Comparison of ENCODE assay signal across 29 mouse cellular contexts in the genomic region with DNA sequence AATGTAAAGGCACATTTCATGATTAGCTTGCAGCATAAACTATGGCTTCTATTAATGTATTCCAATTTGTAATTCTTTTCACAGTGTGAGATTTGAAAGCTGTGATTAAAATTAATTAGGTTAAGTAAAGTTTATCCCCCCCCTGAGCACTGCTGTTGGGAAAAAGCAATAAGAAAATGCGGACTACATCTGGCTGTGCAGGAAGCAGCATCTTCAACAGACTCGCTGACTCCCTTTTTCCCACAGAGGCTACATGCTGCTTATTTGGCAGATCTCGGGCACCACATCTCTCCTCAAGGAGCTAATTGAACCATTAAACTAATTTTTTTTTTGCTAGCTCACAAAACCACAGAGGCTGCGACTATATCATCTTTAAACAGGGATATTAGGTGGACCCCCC.
A peak's percentile ranks its signal among the peaks of the same experiment; 100 is the strongest.
DNase-seq lines count a peak whose midpoint lies in the region; ATAC-seq lines count a peak whose summit lies in the region.
"Had no signal": no experiment of that assay in that cellular context is flagged by ENCODE, and none has a peak within 500 bp of the region (broad histone marks: within the 10 kb centered on the region; RNA-seq: fewer than 3 reads in every experiment).

No protein-coding gene starts in this region.

- peak overlapping the region; percentile 49 for H3K27ac ChIP-seq in hindbrain, embryonic 13.5 days
- no peak overlapping the region for H3K27ac ChIP-seq in hindbrain, embryonic 10.5 days
- H3K27ac ChIP-seq in neural tube, embryonic 13.5 days (replicated peaks): peak overlapping the region; percentile 72
- H3K27ac ChIP-seq in hindbrain, embryonic 16.5 days (ENCODE audit: low read depth, low read length): no peak overlapping the region
- H3K27ac ChIP-seq: heart, embryonic 15.5 days; intestine, embryonic 15.5 days; limb, embryonic 10.5 days; liver, embryonic 15.5 days; lung, embryonic 15.5 days had no signal

- WGBS in hindbrain, embryonic 13.5 days: 49% methylated on average over 4 of the region's 4 CpGs
- 71% methylated on average over 4 of the region's 4 CpGs for WGBS in hindbrain, embryonic 10.5 days
- 33% methylated on average over 4 of the region's 4 CpGs for WGBS in neural tube, embryonic 13.5 days
- WGBS in hindbrain, embryonic 16.5 days: 35% methylated on average over 4 of the region's 4 CpGs

- peak; percentile 39; the same call in 1 of the 2 replicates for ATAC-seq in hindbrain, embryonic 13.5 days (ENCODE audit: low FRiP score)
- ATAC-seq in neural tube, embryonic 13.5 days (ENCODE audit: low read depth): peak; percentile 60; the same call in 1 of the 2 replicates
- peak; percentile 66 for ATAC-seq in hindbrain, embryonic 16.5 days
- no peak for ATAC-seq in monocyte, adult 5-6 weeks (replicated peaks; ENCODE audit: insufficient number of reproducible peaks, low FRiP score, low TSS enrichment, poor library complexity, severe bottlenecking)
- ATAC-seq: intestine, embryonic 15.5 days; Patski had no signal

- DNase-seq in hindbrain, embryonic 10.5 days (ENCODE audit: low spot score): no peak
- no peak for DNase-seq in neural tube, embryonic 10.5 days (ENCODE audit: extremely low spot score, low spot score)
- no peak for DNase-seq in left cerebral cortex, adult 9 months (ENCODE audit: low spot score in 2 of 2)
- DNase-seq: adrenal gland, adult 2 months; B cell, adult 2 months; cerebellum, adult 18-20 months; cerebellum, postnatal 14 days; gastrocnemius, postnatal 36 days; heart, postnatal 4 days; kidney, adult 8-10 months; kidney, postnatal 14 days; liver; lung, postnatal 36 days; right cerebral cortex, postnatal 25 days; thymus, postnatal 14 days had no signal

- no peak overlapping the region for H3K4me3 ChIP-seq in hindbrain, embryonic 13.5 days
- no peak overlapping the region for H3K4me3 ChIP-seq in hindbrain, embryonic 10.5 days
- H3K4me3 ChIP-seq in neural tube, embryonic 13.5 days: no peak overlapping the region
- H3K4me3 ChIP-seq in hindbrain, embryonic 16.5 days (ENCODE audit: low read length): no peak overlapping the region
- H3K4me3 ChIP-seq: heart, embryonic 15.5 days; intestine, embryonic 15.5 days; limb, embryonic 10.5 days; liver, embryonic 15.5 days; lung, embryonic 15.5 days; megakaryocyte, embryonic 14.5 days; myocyte had no signal

- H3K9ac ChIP-seq in hindbrain, embryonic 13.5 days: no peak overlapping the region
- no peak overlapping the region for H3K9ac ChIP-seq in neural tube, embryonic 13.5 days
- H3K9ac ChIP-seq in hindbrain, embryonic 16.5 days (ENCODE audit: low read depth, low read length): no peak overlapping the region
- H3K9ac ChIP-seq: heart, embryonic 15.5 days; intestine, embryonic 15.5 days; liver, embryonic 15.5 days; lung, embryonic 15.5 days had no signal

- H3K9me3 ChIP-seq in hindbrain, embryonic 13.5 days: no peaks in the 10 kb centered on the region
- no peaks in the 10 kb centered on the region for H3K9me3 ChIP-seq in hindbrain, embryonic 10.5 days
- H3K9me3 ChIP-seq in neural tube, embryonic 13.5 days: no peaks in the 10 kb centered on the region
- no peaks in the 10 kb centered on the region for H3K9me3 ChIP-seq in hindbrain, embryonic 16.5 days (ENCODE audit: control insufficient read depth, low read length)
- H3K9me3 ChIP-seq: G1E; heart, embryonic 15.5 days; intestine, embryonic 15.5 days; limb, embryonic 10.5 days; liver, embryonic 15.5 days; lung, embryonic 15.5 days; megakaryocyte, embryonic 14.5 days had no signal

- peaks cover 12% of the 10 kb centered on the region for H3K4me1 ChIP-seq in hindbrain, embryonic 13.5 days (replicated peaks)
- peaks cover 12% of the 10 kb centered on the region for H3K4me1 ChIP-seq in hindbrain, embryonic 10.5 days (replicated peaks)
- peaks cover 17% of the 10 kb centered on the region for H3K4me1 ChIP-seq in neural tube, embryonic 13.5 days (replicated peaks)
- peaks cover 4% of the 10 kb centered on the region for H3K4me1 ChIP-seq in hindbrain, embryonic 16.5 days (ENCODE audit: control insufficient read depth, insufficient read depth, low read depth, low read length)
- H3K4me1 ChIP-seq: heart, embryonic 15.5 days; intestine, embryonic 15.5 days; liver, embryonic 15.5 days; lung, embryonic 15.5 days; megakaryocyte, embryonic 14.5 days had no signal

- H3K4me2 ChIP-seq in hindbrain, embryonic 13.5 days: no peak overlapping the region
- peak overlapping the region; percentile 5; the same call in 1 of the 2 replicates for H3K4me2 ChIP-seq in neural tube, embryonic 13.5 days
- no peak overlapping the region; the same call in 1 of the 2 replicates for H3K4me2 ChIP-seq in hindbrain, embryonic 16.5 days (ENCODE audit: low read length)
- H3K4me2 ChIP-seq: heart, embryonic 15.5 days; intestine, embryonic 15.5 days; liver, embryonic 15.5 days; lung, embryonic 15.5 days had no signal

- H3K27me3 ChIP-seq in hindbrain, embryonic 13.5 days: no peaks in the 10 kb centered on the region
- no peaks in the 10 kb centered on the region for H3K27me3 ChIP-seq in hindbrain, embryonic 10.5 days (ENCODE audit: insufficient read depth, poor library complexity, severe bottlenecking)
- no peaks in the 10 kb centered on the region for H3K27me3 ChIP-seq in neural tube, embryonic 13.5 days
- H3K27me3 ChIP-seq in hindbrain, embryonic 16.5 days (replicated peaks; ENCODE audit: control insufficient read depth, insufficient read depth, low read length): no peaks in the 10 kb centered on the region
- H3K27me3 ChIP-seq: CH12.LX; intestine, embryonic 15.5 days; lung, embryonic 15.5 days; Patski had no signal

- H3K36me3 ChIP-seq in hindbrain, embryonic 13.5 days: no peaks in the 10 kb centered on the region
- H3K36me3 ChIP-seq in hindbrain, embryonic 10.5 days: no peaks in the 10 kb centered on the region
- no peaks in the 10 kb centered on the region for H3K36me3 ChIP-seq in neural tube, embryonic 13.5 days
- no peaks in the 10 kb centered on the region for H3K36me3 ChIP-seq in hindbrain, embryonic 16.5 days (ENCODE audit: control insufficient read depth, insufficient read depth, low read length)
- H3K36me3 ChIP-seq: G1E; heart, embryonic 15.5 days; intestine, embryonic 15.5 days; limb, embryonic 10.5 days; liver, embryonic 15.5 days; lung, embryonic 15.5 days had no signal

Comparison
In these comparisons a context has a peak if more than half of its experiments do, and no peak if none do; other contexts are left out.
1. H3K27ac ChIP-seq: peak in hindbrain, embryonic 13.5 days (single experiment) and neural tube, embryonic 13.5 days (single experiment); none in hindbrain, embryonic 10.5 days (single experiment) and hindbrain, embryonic 16.5 days (single experiment).